Mouse (Mus musculus) C2C12 (cell line): ENCODE data around the gene Rgs4. TPM values are rescaled to one million over a fixed set of nuclear protein-coding genes. Genes with fewer than 3 reads are reported as not detected.

ENCODE experiments used
- H3K27me3 ChIP-seq: one replicate; pipeline ENCODE4 v1.6.1; 2011; ENCODE audit not compliant: control insufficient read depth, insufficient read depth, insufficient read length
- H3K36me3 ChIP-seq: one replicate; pipeline ENCODE4 v1.6.1; 2011; ENCODE audit not compliant: control insufficient read depth, insufficient read depth
- H3K4me3 ChIP-seq: one replicate; pipeline ENCODE4 v1.5.1; 2011; ENCODE audit warnings: mild to moderate bottlenecking, control low read depth; ENCODE audit not compliant: poor library complexity, insufficient read depth, severe bottlenecking
- H3K79me2 ChIP-seq: one replicate; pipeline ENCODE4 v1.6.1; 2011; ENCODE audit not compliant: control insufficient read depth, insufficient read depth
- H3K79me3 ChIP-seq: one replicate; pipeline ENCODE4 v1.6.1; 2011; ENCODE audit warnings: low read depth, control low read depth
- H3ac ChIP-seq: one replicate; pipeline ENCODE3; 2011; ENCODE audit warnings: low read depth; ENCODE audit not compliant: control insufficient read depth, insufficient read length
- CEBPB ChIP-seq: IDR thresholded peaks from one replicate; pipeline ENCODE4 v1.6.1; 2011; ENCODE audit warnings: low read depth, mild to moderate bottlenecking, control low read depth, moderate library complexity
- CTCF ChIP-seq: IDR thresholded peaks from one replicate; pipeline ENCODE4 v1.5.1; 2011; ENCODE audit not compliant: control insufficient read depth, insufficient read depth, insufficient read length
- FOSL1 ChIP-seq: IDR thresholded peaks from one replicate; pipeline ENCODE4 v1.8.0; 2011; ENCODE audit warnings: mild to moderate bottlenecking, low read length; ENCODE audit not compliant: poor library complexity, insufficient read depth, severe bottlenecking
- MAX ChIP-seq: IDR thresholded peaks from one replicate; pipeline ENCODE4 v1.6.1; 2011; ENCODE audit warnings: mild to moderate bottlenecking, control low read depth
- MYOD1 ChIP-seq: IDR thresholded peaks from one replicate; pipeline ENCODE4 v1.6.1; 2011; ENCODE audit warnings: low read depth; ENCODE audit not compliant: control insufficient read depth, insufficient read length
- MYOG ChIP-seq: IDR thresholded peaks from one replicate; pipeline ENCODE4 v1.6.1; 2011; ENCODE audit not compliant: control insufficient read depth, insufficient read length; ENCODE audit errors: extremely low read depth
- USF1 ChIP-seq: IDR thresholded peaks from one replicate; pipeline ENCODE4 v1.6.1; 2011; ENCODE audit warnings: low read depth, mild to moderate bottlenecking, control low read depth, moderate library complexity
- polyA plus RNA-seq: library from polyadenylated mRNA; unstranded; fragments of >200 nt; fragmentation: generic; extraction: Trizol; gene quantifications from one replicate; pipeline ENCODE4 v1.2.1, GENCODE M21; 2012; ENCODE audit warnings: missing spikeins

Rgs4 gene
- polyA plus RNA-seq, 1 experiment: 1.1 TPM

GRCm38 (mm10) chr1:169697236-169697635 is 50.2 kb downstream of the Rgs4 start:
- no peak for TF ChIP-seq FOSL1
- Histone ChIP-seq H3K79me2 (no peaks in the 10 kb centered on the region), H3K79me3 (no peaks in the 10 kb centered on the region), H3K27me3 (no peaks in the 10 kb centered on the region), H3K4me3 (no peak overlapping the region), H3ac (no peak overlapping the region), H3K36me3 (no peaks in the 10 kb centered on the region)

- H3K4me3 ChIP-seq: no peak overlapping the region
- H3K36me3 ChIP-seq: no peaks in the 10 kb centered on the region
- no peaks in the 10 kb centered on the region for H3K79me2 ChIP-seq
- H3K79me3 ChIP-seq: no peaks in the 10 kb centered on the region
- H3K27me3 ChIP-seq: no peaks in the 10 kb centered on the region
- TF ChIP-seq FOSL1: peak; percentile 14
- TF ChIP-seq CTCF: no peak
- TF ChIP-seq MAX: no peak
- no peak overlapping the region for H3ac ChIP-seq
Measured at GRCm38 (mm10) chr1:169695356-169695755, 52.1 kb downstream of the Rgs4 start.

- H3K36me3 ChIP-seq: no peaks in the 10 kb centered on the region
- H3ac ChIP-seq: no peak overlapping the region
- no peaks in the 10 kb centered on the region for H3K79me3 ChIP-seq
- H3K79me2 ChIP-seq: no peaks in the 10 kb centered on the region
- no peaks in the 10 kb centered on the region for H3K27me3 ChIP-seq
- TF ChIP-seq MAX (no peak), CTCF (no peak), MYOG (no peak), CEBPB (no peak), USF1 (no peak), FOSL1 (no peak), MYOD1 (no peak)
- no peak overlapping the region for H3K4me3 ChIP-seq
Measured at GRCm38 (mm10) chr1:169693537-169693936, 53.9 kb downstream of the Rgs4 start.

GRCm38 (mm10) chr1:169693040-169693439 is 54.4 kb downstream of the Rgs4 start:
- H3K79me3 ChIP-seq: no peaks in the 10 kb centered on the region
- H3K36me3 ChIP-seq: no peaks in the 10 kb centered on the region
- TF ChIP-seq CEBPB (no peak), MYOD1 (no peak), MYOG (no peak), CTCF (no peak), MAX (no peak), USF1 (no peak), FOSL1 (no peak)
- H3K27me3 ChIP-seq: no peaks in the 10 kb centered on the region
- H3K79me2 ChIP-seq: no peaks in the 10 kb centered on the region
- H3ac ChIP-seq: no peak overlapping the region
- H3K4me3 ChIP-seq: no peak overlapping the region

Other genes with a start within 250 kb of the Rgs4 start
- 29.8 TPM for gene Nuf2, start 216.2 kb downstream of the Rgs4 start, polyA plus RNA-seq
- 0.08 TPM for gene Rgs5, start 92.1 kb downstream of the Rgs4 start, polyA plus RNA-seq
- not detected for gene Ccdc190, start 181.0 kb upstream of the Rgs4 start, polyA plus RNA-seq
- gene Hsd17b7, start 221.6 kb upstream of the Rgs4 start, polyA plus RNA-seq: 9.6 TPM